Mouse (Mus musculus) neural tube, embryonic 15.5 days (tissue): ENCODE results near the gene Hoxa5. TPM values are rescaled to one million over a fixed set of nuclear protein-coding genes. Genes with fewer than 3 reads are reported as not detected.

ENCODE experiments used
- ATAC-seq: fragments of 200-750 bp; cut with Nextera tagmentation; 2 replicates; pipeline ENCODE4 v1.8.0; 2017; ENCODE audit warnings: mild to moderate bottlenecking, moderate TSS enrichment, moderate library complexity; ENCODE audit not compliant: low FRiP score
- H3K27ac ChIP-seq: fragments of 300-500 bp; sonication (generic); replicated peaks from 2 replicates; pipeline ENCODE4 v1.5.1; 2015; ENCODE audit warnings: mild to moderate bottlenecking, inconsistent platforms
- H3K27me3 ChIP-seq: fragments of 300-500 bp; sonication (generic); replicated peaks from 2 replicates; pipeline ENCODE4 v1.6.1; 2015; ENCODE audit warnings: inconsistent platforms
- H3K36me3 ChIP-seq: fragments of 300-500 bp; sonication (generic); 2 replicates; pipeline ENCODE4 v1.6.1; 2015; ENCODE audit warnings: inconsistent platforms
- H3K4me1 ChIP-seq: fragments of 300-500 bp; sonication (generic); 2 replicates; pipeline ENCODE4 v1.6.1; 2015; ENCODE audit warnings: inconsistent platforms
- H3K4me2 ChIP-seq: fragments of 300-500 bp; sonication (generic); 2 replicates; pipeline ENCODE4 v1.6.1; 2015; ENCODE audit warnings: inconsistent platforms, mild to moderate bottlenecking, moderate library complexity
- H3K4me3 ChIP-seq: fragments of 300-500 bp; sonication (generic); replicated peaks from 2 replicates; pipeline ENCODE4 v1.5.1; 2015; ENCODE audit warnings: mild to moderate bottlenecking, inconsistent platforms
- H3K9ac ChIP-seq: fragments of 300-500 bp; sonication (generic); replicated peaks from 2 replicates; pipeline ENCODE4 v1.6.1; 2015; ENCODE audit warnings: mild to moderate bottlenecking, inconsistent platforms
- H3K9me3 ChIP-seq: fragments of 300-500 bp; sonication (generic); replicated peaks from 2 replicates; pipeline ENCODE4 v1.6.1; 2016; ENCODE audit warnings: inconsistent platforms
- WGBS: fragments of 180-500 bp; shearing (Covaris S2); methylation state at CpG from one replicate; pipeline ENCODE4 v1.1.7; 2015; ENCODE audit warnings: mixed read lengths; 5-methylcytosine and 5-hydroxymethylcytosine counted together
- polyA plus RNA-seq: library from polyadenylated mRNA; unstranded; fragments of >200 nt; fragmentation: Nextera tagmentation; extraction: Ambion mirVana; gene quantifications from 2 replicates; pipeline ENCODE4 v1.2.1, GENCODE M21; 2015

The Hoxa5 gene
- 26.8 and 73.9 TPM in 2 replicates for polyA plus RNA-seq

DNA sequence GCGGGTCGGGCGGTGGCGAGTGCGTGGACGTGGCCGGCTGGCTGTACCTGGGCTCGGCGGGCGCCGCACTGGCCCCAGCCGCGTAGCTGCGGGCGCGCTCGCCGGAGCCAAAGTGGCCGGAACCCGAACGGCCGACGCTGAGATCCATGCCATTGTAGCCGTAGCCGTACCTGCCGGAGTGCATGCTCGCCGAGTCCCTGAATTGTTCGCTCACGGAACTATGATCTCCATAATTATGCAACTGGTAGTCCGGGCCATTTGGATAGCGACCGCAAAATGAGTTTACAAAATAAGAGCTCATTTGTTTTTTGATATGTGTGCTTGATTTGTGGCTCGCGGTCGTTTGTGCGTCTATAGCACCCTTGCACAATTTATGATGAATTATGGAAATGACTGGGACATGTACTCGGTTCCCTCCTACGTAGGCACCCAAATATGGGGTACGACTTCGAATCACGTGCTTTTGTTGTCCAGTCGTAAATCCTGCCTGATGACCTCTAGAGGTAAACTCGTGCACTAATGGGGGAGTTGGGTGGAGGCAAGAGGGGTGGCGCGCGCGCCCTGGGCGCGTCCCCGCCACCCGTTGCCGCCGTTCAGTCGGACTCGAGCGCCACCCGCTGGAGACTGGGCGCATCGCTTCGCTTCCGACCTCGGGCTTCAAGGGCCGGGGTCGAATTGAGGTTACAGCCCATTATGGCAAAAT, at the start of gene Hoxa5:
TSS of gene Hoxa5 (minus strand) at position 538 of the 703 bp plus-strand sequence.
- Histone ChIP-seq H3K4me3 (peak within 1 kb of the TSS; percentile 81), H3K9ac (peak within 1 kb of the TSS; percentile 70), H3K4me2 (peak within 1 kb of the TSS; percentile 85), H3K27ac (peak within 1 kb of the TSS; percentile 79), H3K4me1 (peaks cover 94% of the 10 kb centered on the region), H3K9me3 (no peaks in the 10 kb centered on the region), H3K36me3 (peaks cover 11% of the 10 kb centered on the region; the same call in 1 of the 2 replicates), H3K27me3 (no peaks in the 10 kb centered on the region)
- peak; percentile 45; the same call in 1 of the 2 replicates for ATAC-seq
- under 1% methylated on average over 65 of the region's 65 CpGs for WGBS

DNA sequence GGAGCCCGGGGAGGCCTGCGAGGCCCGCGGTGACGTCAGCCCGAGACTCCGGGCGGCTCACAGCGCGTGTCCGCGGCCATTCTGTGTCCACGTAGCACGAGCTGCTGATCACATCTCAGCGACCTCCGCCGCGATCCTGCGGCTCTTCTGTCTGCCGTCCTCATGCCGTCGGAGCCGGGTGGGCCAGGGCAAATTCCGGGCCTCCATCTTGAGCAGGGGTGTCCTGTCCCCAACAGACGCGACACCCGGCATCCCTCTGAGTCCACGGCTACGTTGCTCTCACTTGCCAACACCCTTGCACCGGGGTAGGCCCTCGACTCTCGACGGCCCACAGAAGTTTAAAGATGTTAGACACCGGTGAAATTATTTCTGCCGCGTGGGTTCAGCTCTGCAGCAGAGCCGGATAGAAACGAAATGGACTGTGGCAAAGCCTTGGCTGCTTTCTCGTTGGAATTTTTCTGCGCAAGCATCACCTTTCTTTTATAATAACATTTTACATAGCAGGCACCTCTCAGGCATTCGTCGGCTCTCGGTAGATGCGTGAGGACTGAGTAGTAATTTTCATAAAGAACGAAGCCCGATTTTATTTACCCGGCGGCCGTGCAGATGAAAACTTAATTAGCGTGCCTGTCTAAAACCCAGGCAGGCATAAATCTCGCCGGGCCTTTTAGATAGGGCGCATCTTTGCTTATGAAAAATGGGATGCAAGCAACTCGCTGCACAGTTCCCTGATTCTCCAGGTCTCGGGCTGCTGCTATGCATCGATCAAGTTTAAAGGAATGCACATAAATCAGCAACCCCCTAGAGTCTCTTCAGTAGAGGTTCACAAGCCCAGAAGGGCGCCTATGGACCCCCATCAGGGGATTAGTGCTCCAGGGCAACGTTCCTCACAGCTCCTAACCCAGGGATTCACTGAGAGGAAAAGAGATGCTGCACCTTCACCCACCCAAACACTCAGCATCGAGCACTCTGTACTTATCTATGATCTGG, 49.4 kb upstream of the Hoxa5 start:
- Histone ChIP-seq H3K36me3 (no peaks in the 10 kb centered on the region), H3K9me3 (no peaks in the 10 kb centered on the region), H3K4me3 (0 out of 2 replicates have a peak overlapping the region, but pooled peaks have one; percentile 8), H3K9ac (no peak overlapping the region), H3K4me1 (peaks cover 8% of the 10 kb centered on the region; the same call in 1 of the 2 replicates), H3K4me2 (peak overlapping the region; percentile 16), H3K27me3 (peaks cover 84% of the 10 kb centered on the region), H3K27ac (no peak overlapping the region)
- WGBS, result 2% methylated on average over 59 of the region's 59 CpGs
- no peak for ATAC-seq

DNA sequence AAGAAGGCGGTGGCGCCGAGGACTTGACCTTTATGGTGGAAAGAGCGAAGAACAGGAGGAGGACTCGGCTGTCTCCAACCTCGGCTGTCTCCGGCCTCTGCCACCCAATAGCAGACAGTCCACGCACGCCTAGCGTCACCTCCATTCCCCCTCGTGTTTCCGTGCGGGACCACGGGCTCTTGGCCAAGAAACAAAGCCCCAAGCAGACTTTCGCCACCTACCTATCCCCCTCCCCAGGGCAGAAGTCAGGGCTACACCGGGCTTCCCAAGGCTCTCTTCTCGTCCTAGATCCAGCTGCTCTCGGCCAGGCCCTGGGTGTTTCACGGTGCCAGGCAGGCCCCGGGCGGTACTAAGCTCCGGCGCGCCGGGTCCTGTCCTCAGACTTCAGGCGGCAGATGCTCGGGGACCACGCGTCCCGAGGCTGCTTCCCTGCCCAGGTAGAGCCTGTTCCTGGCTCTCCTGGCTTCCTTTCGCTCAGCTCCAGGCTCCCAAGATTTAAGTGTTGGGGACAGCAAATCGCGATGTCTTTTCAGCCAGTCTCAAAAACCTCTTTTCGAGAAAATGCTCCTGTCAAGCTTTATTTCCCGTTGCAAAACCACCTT, 48.5 kb upstream of the Hoxa5 start:
- H3K27me3 ChIP-seq, result peaks cover 83% of the 10 kb centered on the region

DNA sequence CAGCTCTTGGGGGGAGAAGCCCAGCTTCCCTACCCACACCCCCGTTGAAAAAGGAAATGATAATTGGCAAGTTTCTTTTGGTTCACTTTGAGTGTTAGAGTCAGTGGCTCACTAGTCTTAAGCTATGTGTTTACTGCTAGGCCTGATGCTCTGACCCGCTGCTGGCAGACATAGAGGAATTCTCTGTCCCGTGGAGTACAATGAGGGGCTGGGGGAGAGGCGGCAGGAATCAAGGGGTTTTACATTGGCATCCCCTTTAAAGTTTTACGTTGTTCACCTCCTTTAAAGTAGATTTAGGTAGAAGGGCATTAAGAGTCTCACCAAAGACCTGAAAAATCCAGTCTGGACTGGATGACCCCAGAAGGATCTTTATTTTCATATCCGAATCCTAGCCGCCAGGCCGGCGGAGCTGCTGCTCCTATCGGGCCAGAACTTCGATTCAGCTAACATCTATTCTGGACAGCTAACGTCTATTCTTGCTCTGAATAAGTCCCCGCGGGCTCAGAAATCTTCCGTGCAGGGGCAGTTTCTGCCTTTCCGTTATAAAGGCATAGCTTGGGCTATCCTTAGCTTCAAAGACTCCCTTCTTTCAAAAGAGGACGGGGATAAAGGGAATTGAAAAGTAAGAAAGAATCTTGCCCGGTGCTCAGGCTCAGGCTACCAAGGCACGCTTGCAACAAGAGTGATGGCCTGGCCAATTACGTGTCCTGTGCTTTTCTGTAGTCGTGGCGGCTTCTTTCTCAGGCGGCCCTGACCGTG, 47.8 kb upstream of the Hoxa5 start:
- H3K9ac ChIP-seq, result no peak overlapping the region
- no peak for ATAC-seq

More for the DNA sequence above, 48.5 kb upstream of the Hoxa5 start:
- Histone ChIP-seq H3K4me3 (0 out of 2 replicates have a peak overlapping the region, but pooled peaks have one; percentile 8), H3K9me3 (no peaks in the 10 kb centered on the region), H3K4me1 (peaks cover 8% of the 10 kb centered on the region; the same call in 1 of the 2 replicates), H3K4me2 (peak overlapping the region; percentile 16), H3K9ac (no peak overlapping the region), H3K36me3 (no peaks in the 10 kb centered on the region), H3K27ac (no peak overlapping the region)
- no peak for ATAC-seq
- WGBS, result 3% methylated on average over 34 of the region's 35 CpGs

DNA sequence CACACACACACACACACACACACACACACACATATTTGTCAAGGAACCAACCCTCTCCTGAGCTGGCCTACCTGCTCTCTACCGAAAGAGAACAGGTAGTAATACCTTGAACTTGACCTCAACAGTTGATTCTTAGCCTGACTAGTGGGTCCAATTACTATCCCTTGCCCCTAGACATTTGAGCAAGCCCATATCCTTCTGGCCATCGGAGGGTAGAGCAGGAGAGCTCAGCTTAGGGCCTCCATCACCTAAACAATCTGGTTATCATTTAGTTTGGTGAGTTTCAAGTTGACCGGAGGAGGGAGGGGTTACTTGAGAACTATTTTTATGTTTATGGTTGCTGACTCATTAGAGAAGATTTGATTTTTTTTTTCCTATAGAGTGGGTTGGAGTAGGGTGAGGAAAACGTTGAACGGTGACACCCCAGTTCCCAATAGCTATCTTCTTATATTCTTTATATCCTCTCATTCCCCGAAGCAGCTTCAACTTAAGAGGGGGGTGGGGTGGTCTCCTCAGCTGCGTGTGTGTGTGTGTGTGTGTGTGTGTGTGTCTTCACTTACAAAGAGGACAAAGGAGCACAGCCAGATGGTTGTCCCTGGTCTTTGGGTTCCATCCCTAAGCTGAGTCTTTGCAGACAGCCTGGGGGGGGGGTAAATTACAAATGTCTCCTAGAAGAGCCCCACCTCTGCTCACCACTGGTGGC, 46.9 kb upstream of the Hoxa5 start:
- H3K9ac ChIP-seq, result no peak overlapping the region
- no peaks in the 10 kb centered on the region for H3K9me3 ChIP-seq
- peaks cover 8% of the 10 kb centered on the region; the same call in 1 of the 2 replicates for H3K4me1 ChIP-seq
- peaks cover 82% of the 10 kb centered on the region for H3K27me3 ChIP-seq
- no peaks in the 10 kb centered on the region for H3K36me3 ChIP-seq
- WGBS, result 13% methylated on average over 7 of the region's 7 CpGs
- H3K4me3 ChIP-seq, result no peak overlapping the region
- ATAC-seq, result no peak
- H3K27ac ChIP-seq, result no peak overlapping the region
- no peak overlapping the region for H3K4me2 ChIP-seq

More for the DNA sequence above, 47.8 kb upstream of the Hoxa5 start:
- Histone ChIP-seq H3K27ac (no peak overlapping the region), H3K36me3 (no peaks in the 10 kb centered on the region), H3K9me3 (no peaks in the 10 kb centered on the region), H3K4me2 (peak overlapping the region; percentile 16), H3K4me3 (no peak overlapping the region), H3K27me3 (peaks cover 82% of the 10 kb centered on the region), H3K4me1 (peaks cover 8% of the 10 kb centered on the region; the same call in 1 of the 2 replicates)
- WGBS, result 4% methylated on average over 24 of the region's 24 CpGs

DNA sequence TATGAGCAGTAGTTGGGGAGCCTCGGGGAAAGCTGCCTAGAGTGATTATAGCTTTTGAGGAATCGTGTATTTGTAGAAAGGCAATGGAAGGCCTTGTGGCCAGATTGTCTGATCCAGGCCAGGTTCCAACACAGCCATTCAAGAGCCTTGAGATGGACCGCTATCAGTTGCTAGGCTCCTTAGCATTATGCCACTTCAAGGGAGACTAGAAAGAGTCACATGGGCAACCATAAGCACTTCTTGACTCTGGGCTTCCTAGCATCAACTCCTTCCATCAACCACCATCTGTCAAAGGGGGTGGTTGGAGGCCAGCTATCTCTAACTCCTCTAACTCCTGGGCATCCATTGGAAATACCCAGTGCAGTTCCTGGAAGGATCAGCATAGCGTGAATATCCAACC, 45.4 kb upstream of the Hoxa5 start:
- Histone ChIP-seq H3K9me3 (no peaks in the 10 kb centered on the region), H3K4me2 (peak overlapping the region; percentile 43; the same call in 1 of the 2 replicates), H3K27me3 (peaks cover 85% of the 10 kb centered on the region), H3K36me3 (no peaks in the 10 kb centered on the region), H3K9ac (no peak overlapping the region), H3K4me3 (no peak overlapping the region), H3K27ac (0 out of 2 replicates have a peak overlapping the region, but pooled peaks have one; percentile 42), H3K4me1 (peaks cover 12% of the 10 kb centered on the region; the same call in 1 of the 2 replicates)
- ATAC-seq, result no peak
- WGBS, result 17% methylated on average over 4 of the region's 4 CpGs

DNA sequence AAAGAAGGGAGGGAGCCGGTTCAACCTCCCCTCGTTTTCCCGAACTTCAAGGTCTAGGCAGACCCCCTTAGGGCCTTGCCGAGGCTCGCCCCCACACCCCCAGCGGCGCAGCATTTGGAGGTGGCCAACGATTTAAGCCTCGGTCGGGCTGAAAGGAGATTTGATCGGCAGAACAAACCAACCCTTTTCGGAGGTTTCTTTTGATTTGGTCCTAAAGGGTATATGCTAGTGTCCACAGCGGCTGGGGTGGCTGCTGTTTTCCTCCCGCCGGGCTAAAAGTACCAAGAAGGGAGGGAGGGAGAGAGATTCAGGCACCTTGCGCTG, 45.0 kb upstream of the Hoxa5 start:
- Histone ChIP-seq H3K36me3 (no peaks in the 10 kb centered on the region), H3K27ac (peak overlapping the region; percentile 42; the same call in 1 of the 2 replicates), H3K27me3 (peaks cover 84% of the 10 kb centered on the region), H3K4me1 (peaks cover 12% of the 10 kb centered on the region; the same call in 1 of the 2 replicates), H3K9ac (no peak overlapping the region), H3K9me3 (no peaks in the 10 kb centered on the region), H3K4me3 (peak overlapping the region; percentile 12), H3K4me2 (peak overlapping the region; percentile 43)
- no peak for ATAC-seq
- WGBS, result 4% methylated on average over 16 of the region's 16 CpGs

DNA sequence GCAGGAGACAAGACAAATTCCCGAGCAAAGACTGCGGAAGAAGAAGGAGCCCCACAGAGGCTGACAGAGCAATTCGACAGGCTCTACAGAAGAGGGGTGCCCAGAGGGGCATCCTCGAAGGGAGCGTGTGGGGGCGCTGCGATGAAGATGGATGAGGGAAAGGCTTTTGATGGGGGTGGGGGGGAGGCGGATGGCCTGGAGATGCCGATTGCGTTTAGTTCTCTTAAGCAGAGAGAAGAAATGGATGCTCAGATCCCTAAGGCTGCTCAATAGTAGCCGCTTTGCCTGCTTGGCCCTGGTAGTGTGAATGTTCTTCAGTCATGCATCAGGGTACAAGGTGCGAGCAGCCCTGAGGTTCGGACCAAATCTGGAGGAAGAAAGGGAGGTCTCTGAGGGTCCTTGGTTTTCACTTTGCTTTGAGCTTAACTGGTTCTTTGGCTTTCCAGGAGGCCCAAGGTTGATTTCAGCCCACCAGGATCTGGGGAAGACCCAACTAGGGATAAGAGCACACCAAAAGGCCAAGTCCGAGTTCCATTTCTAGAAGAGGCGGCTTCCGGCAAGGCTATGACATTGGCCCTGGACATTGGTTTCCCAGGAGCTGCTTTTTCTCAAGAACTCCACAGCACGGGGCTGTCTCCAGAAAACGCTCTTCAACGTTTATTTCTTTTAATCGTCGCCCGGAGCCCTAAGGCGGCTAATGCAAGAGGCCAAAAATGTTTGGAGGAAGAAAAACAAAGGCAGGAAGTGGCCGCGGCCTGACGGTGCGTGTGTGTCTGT, 44.4 kb upstream of the Hoxa5 start:
- H3K4me1 ChIP-seq, result peaks cover 12% of the 10 kb centered on the region; the same call in 1 of the 2 replicates
- no peaks in the 10 kb centered on the region for H3K36me3 ChIP-seq
- ATAC-seq, result no peak
- H3K9me3 ChIP-seq, result no peaks in the 10 kb centered on the region
- 5% methylated on average over 27 of the region's 27 CpGs for WGBS
- peak overlapping the region; percentile 20; the same call in 1 of the 2 replicates for H3K9ac ChIP-seq
- H3K4me3 ChIP-seq, result peak overlapping the region; percentile 12
- H3K27ac ChIP-seq, result peak overlapping the region; percentile 42
- peaks cover 80% of the 10 kb centered on the region for H3K27me3 ChIP-seq
- peak overlapping the region; percentile 43 for H3K4me2 ChIP-seq

DNA sequence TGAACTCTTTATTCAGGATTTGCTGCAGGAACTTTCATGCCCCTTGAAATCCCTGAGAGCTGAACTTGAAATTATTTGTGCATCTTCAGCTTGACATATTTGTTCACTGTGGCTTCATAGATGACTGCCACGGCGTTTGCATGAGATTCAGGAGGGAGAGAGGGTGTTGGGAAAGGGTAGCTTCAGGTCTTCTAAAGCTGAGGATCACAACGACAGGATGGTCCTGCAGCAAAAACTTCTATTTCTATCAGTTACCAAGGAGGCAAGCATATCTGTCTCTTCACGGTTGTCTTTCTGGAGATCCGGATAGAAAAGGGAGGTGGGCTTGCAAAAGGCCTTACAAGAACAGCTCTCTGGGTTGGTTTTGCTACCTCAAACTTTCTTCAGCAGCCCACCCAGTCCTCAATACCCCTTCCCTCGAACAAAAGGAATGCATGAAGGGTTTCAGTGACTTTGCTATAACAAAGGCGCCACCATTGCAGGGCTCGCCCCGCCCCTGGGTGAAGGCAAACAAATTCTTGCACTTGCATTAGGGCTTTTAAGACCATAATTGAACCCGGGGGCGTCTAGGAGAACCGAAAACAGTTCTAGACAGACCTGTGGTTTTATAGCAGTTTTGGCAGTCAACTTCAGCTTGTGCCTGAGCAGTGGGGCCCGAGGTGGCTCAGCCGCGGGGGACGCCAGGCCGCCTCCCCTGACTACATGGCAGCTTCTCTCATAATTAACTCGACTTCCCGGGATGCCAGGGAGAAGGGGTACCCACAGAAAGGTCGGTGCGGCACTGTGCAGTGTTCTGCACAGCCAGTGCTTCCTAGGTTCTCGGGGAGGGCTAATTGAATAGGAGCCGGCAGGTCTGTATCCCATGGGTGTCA, 43.6 kb upstream of the Hoxa5 start:
- Histone ChIP-seq H3K9me3 (no peaks in the 10 kb centered on the region), H3K4me1 (0 out of 2 replicates have a peak, but pooled peaks cover 7% of the 10 kb centered on the region), H3K27me3 (peaks cover 84% of the 10 kb centered on the region), H3K27ac (peak overlapping the region; percentile 42), H3K36me3 (no peaks in the 10 kb centered on the region), H3K4me3 (peak overlapping the region; percentile 12), H3K9ac (no peak overlapping the region; the same call in 1 of the 2 replicates), H3K4me2 (peak overlapping the region; percentile 43)
- WGBS, result 4% methylated on average over 23 of the region's 23 CpGs
- no peak for ATAC-seq
